Mouse (Mus musculus) lung, postnatal 10 days (tissue): ENCODE results near the gene Csrnp1.

ENCODE experiments used
- DNase-seq: peaks from one replicate; pipeline ENCODE4 v3.0.0; 2021

The Csrnp1 gene

DNA sequence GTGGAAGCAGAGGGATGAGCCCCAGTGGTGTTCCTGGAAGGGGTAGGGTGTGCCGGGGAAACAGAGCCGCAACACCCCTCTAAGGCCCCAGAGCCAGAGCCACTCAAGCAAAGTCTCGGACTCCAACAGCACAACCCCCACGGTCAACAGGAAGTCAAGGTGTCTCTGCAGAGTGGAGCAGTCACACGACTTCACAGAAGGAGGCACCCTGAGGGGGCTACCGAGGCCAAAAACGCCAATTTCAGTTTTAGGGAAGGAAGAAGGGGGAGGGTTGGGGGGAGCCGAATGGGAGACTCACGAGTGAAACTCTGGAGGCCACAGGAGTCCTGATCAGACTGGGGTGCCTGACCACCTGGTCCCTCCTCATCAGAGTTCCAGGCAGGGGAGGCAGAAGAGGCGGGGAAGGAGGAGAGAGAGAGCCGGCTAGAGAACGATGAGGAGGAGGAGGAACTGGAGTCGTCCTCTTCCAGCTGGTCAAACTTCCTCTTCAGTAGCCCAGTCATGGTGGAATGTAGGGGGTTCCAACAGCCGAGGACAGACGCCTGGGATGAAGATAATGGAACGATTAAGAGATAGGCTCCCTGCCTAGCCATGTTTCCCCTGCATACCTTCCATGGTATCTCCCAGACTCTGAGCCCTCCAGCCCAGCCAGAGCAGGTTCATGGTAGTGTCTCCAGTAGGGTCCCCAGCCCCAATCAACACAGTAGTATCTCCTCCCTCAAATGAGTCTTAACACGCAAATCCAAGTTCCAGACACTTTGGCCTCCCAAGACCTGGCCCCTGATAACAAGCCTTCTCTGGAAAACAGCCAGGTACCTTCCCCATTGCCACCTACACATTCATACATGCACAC is 7.5 kb downstream of the Csrnp1 start:
- no peak for DNase-seq

DNA sequence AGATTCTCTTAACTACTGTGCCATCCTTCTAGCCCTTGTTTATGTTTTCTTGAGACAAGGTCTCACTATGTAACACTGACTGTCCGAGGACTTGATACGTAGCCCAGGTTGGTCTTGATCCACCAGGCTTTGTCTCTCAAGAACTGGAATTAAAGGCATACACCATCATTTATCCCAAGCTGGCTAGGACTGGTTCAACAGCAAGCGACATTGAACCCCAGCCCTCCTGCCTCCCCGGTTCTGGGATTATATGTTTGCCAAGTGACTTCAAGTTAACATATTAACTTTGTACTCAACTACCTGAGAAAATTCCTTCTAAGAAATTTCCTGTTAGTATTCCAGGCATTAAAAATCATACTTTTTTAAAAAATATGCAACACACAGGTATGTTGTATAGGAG is 9.2 kb downstream of the Csrnp1 start:
- no peak for DNase-seq

DNA sequence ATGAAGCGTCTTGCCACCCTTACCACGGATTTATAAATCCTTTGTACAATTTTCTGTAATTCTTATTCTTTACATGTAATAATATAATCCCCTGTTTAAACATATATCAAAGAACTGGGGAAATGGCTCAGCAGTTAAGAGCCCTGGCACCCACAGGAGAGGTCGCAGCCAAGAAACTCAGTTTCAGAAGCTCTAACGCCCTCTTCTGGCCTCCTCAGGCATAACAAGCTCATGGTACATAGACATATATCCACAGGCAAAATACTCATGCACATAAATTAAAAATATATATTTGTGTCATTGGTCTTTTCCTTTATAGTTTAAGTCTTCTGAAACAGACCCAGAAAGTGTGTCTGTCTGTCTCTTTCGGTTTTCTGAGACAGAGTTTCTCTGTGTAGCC is 9.8 kb downstream of the Csrnp1 start:
- DNase-seq = no peak

DNA sequence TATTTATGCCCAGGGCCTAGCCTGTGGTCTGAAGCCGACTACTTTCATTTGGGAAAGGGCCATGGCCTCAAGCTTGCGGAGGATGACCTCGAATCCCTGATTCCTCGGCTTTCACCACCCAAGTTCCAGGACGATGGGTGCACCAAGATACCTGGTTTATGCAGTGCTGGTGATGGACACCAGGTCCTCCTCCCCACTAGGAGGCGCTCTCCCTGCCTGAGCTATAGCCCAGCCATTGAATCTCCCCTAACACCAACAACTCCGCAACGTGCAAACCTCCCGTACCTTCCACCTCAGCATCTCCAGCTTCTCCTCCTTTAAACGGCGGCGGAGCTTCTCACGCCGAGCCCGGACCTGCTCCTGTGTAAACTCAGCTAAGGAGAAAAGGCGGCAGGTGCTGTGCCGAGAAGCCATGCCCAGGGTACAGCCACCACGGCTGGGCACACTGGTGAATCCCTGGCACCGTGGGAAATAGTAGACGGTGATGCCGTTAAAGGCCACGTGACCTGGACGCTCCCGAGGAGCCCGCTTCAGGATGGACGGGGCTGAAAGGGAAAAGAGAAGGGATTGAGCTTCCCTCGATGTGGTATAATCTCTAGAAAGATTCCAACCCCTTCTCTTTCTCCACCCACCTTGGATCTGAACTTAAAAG is 10.5 kb downstream of the Csrnp1 start:
- no peak for DNase-seq

DNA sequence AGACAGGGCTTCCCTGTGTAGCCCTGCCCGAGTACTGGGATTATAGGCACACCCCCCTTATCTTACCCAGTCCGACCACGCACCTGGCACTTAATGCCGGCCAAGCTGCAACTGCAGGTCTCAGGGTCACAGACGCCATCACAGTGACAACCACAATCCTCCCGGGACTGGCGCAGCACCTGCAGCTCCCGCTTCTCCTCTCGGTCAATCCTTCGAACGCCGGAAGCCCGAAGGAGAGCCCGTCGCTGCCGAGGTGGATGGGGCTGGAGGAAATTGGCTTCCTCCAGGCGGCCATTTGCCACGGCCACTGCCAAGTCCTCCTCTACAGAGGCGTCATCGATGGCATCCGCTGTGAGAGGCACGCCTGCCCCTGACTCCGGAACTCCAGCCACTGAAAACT is 11.2 kb downstream of the Csrnp1 start:
- DNase-seq = peak; percentile 41

DNA sequence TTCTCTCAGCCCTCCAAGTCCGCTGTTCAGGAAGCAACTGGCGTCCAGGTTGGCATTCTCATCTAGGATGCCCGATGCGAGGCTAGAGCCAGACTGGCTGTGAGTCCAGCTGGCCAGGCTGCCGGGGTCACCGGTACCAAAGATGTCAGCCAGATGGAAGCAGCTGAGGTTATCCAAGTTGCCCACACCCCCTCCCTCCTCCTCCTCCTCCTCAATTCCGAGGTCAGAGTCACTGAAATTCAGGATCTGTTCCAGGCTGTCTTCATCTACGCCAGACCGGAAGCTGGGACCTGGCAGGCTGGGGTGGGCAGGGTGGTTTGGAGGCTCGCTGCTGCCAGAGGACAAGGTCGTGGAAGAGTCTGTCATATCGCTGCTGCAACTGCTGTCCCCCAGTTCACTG is 11.9 kb downstream of the Csrnp1 start:
- DNase-seq = peak; percentile 42

DNA sequence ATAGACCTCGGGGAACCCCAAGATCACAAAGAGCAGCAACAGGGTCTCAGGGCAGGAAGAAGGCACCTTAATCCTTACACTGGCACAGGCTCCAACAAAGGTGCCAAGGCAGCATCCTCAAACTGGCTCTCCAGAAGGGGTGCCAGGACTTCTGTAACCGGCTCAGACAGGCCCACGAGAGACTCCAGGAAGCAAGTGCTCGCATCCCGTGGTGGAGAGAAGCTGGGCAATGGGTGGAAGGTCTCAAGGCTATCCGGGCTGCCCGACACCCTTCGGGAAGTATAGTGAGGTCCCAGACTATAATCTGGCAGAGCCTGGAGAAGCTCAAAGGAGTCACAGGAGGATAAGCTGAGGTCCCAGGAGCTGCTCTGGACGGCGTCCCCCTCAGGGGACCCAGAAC is 12.3 kb downstream of the Csrnp1 start:
- DNase-seq = no peak

DNA sequence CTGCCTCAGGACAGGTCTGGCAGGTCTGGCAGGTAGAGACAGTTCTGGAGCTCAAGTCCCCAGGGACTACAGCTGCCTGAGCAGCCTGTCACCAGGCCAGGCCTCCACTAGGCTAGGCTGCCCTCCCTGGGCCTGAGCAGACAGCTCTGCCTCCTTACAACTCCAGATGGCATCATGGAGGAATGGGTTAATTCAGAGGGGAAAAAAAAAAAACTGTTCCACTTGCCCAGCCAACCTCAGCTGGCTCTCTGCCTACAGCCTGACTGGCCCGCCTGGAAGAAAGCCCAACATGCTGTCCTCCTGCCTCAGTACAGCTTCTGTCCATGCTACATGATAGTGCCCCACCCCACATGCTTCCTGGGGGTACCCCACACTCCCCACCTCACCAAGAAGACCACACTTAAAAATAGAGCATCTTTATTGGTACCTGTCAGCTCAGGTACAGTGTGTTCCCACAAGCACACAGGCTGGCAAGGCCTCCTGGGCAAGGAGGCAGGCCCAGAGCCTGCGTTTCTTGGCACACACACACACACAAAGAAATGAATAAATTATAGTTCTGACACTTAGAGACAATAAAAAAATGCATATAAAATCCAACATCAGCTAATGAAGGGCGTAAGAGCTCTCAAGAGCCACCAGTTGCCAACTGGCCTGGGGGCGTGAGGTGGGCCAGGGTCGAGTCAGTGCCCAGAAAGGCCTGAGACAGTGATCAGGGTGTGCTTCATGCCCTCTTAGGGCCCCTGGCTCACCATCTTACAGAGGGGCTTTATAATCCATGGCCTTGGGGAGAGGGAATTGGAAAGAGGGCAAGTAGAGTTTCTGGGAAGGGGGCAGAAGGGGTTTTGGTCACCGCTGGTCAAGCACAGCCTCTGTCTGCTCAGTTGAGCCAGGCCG is 13.4 kb downstream of the Csrnp1 start:
- peak; percentile 52 for DNase-seq

DNA sequence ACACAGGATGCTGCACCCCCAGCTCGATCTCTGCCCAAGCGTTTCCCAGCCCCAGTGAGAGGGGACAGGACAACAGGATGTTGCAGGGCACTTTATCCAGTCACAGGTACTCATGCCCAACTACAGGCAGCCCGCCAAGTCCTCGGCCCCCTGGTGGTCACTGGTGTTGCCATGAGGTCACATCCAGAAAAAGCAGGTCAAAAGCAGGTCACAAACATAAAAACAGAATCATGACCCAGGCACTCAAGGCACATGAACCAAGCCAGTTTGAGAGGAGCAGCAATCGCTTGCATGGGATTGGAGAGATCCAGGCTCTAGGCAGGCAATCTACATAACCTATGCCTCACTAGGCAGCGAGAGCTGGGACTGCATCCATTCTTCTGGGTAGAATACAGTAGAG is 14.2 kb downstream of the Csrnp1 start:
- DNase-seq = peak; percentile 87

DNA sequence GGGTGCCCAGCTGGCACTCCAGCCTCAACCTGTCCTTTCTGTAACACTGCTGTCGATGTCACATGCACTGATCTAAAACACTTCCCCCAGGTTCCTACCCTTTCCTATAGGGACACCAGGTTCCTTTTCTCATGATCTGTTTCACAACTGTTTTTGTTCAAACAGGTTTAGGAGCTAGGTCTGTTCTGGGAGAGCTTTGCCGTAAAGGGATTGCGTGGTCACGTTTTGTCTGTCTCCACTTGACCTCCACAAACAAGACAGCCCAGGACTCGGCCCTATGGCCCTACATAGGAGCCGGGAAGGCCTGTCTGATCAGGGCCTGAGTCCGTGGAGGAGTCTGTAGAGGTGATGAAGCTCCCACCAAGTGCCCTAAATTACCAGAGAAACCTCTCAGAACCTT is 14.6 kb downstream of the Csrnp1 start:
- DNase-seq = no peak

DNA sequence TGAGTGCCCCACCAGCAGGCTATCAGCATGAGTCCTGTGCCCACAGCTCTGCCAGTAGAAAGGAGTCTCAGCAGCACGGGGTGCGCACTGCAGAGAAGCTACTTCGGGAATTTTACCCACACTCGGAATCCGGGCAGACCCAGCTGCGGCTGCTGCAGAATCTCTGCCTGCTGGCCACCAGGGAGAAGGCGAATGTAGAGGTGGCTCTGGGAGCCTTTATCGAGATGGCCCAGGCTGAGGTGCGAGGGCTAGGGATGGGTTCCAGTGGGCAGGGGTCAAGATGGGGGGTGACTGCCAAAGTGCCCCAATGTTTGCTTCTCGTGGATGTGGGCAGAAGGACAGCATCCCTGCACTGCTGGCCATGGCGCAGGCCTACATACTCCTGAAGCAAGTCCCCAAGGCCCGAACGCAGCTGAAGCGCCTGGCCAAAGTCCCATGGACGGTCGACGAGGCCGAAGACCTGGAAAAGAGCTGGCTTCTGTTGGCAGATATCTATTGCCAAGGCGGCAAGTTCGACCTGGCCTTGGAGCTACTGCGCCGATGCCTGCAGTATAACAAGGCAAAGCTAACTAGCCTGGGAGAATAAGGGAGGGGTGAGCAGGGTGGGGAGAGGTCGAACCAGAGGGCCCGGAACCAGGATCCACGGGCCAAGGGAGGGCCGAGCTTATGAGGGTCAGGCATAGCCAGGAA is 18.1 kb downstream of the Csrnp1 start:
- DNase-seq = no peak

DNA sequence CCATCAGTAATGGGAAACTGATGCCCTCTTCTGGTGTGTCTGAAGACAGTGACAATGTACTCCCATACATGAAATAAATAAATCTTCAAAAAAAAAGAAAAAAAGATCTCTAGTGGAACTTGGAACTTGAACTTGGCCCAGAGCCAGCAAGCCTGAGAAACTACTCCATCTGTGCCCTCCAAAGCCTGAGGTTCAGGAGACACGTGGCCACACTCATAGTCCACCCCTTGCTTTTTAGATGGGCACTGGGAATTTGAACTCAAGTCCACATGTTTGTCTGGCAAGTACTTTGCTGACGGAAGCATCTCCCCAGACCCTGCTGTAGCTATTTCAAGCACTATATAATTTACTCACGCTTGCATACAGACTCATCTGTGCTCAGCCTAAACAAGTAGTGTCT is 19.3 kb downstream of the Csrnp1 start:
- no peak for DNase-seq

DNA sequence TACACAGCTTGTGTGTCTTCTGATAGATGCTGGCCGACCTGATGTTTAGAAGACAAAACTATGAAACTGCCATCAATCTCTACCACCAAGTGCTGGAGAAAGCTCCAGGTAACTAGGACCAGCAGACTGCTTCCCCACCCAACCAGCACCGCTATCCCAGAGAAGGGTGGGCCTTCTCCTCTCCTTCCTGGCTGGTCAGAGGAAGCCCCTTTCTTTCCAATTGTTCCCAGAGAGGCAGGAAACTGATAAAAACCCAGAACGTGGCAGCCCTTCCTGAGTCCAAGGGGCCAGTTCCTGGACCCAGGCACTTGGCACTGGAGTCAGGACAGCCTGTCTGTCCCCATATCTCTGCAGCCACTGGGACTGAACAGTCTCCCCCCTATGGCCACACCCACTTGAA is 20.3 kb downstream of the Csrnp1 start:
- DNase-seq = peak; percentile 68

DNA sequence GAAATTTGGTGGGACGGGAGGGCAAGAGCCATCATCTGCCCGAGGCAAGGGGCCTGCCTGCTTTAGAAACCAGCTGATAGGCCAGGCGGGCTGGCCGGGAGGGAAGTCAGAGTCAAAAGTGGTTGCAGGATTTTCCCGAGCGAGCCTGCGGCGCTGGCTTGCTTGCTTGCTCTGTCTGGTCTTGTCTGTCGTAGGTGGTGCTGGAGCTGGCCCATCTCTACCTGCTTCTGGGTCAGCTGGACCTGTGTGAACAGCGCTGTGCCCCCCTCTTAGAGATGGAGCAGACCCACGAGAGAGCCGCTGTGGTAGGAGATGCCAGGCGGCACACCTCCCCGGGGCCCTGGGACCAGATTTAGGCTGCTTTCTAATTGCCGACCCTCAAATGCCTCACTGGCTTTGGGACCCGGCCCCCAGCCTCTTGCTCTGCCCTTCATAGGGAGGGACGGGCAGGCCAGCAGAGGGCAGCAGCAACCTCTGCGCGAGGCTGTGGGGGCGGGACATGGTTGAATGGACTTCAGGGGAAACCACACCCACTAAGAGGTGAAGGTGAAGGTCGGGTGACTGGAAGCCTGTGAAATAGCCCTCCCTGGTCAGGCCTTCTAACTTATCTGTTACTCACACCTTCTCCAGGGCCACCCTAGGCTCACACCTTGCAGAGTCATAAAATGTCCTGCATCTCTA is 21.3 kb downstream of the Csrnp1 start:
- peak; percentile 88 for DNase-seq

DNA sequence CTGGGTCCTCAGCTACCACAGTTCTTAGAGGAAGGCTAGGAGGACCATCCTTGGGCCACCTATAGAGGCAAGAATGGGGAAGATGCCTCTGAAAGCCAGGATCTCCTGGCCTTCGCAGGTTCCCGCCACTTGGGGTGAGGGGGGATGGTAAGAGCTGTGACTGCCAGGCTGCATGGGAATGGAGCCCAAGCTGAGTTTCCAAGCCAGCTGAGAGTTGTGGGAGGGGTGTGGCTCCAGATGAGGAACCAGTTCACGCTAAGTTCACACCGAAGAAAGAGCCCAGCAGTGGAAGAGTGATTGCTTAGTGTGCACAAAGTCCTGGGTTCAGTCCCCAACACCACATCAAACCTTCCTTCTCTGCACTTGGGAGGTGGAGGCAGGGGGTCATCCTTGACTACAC is 22.2 kb downstream of the Csrnp1 start:
- peak; percentile 48 for DNase-seq

DNA sequence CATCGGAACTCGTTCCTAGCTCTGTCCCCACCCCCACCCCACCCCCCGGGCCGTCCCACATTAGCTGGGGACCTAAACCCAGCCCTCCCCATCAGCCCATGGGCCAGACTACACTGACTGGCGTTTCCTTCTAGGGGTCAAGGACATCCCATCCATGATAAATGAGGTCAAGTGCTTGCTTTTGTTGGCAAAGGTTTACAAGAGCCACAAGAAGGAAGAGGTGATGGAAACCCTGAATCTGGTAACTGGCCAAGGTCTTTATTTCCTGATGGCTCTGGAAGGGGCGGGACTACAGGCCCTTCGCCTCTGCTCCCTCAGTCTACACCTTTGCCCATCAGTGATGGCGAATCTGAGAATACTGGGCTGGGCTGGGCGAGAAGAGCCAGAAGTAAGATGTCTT is 25.6 kb downstream of the Csrnp1 start:
- DNase-seq = no peak

DNA sequence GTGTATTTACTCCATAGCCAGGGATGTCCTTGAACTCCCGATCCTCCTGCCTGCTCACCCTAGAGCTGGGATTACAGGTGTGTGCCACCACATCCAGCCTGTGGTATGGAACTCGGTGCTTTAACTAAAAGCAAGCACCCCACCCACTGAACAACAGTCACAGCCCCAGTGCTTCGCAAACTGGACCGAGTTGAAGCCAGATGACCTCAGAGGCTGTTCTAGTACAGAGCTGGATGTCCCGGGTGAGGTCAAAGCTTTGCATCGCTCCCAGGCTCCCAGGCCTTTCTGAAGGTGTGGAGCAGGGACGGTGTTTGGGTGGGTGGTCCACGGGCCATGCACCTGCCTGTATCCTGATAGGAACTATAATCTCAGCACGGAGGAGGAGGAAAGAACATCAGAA is 33.1 kb downstream of the Csrnp1 start:
- no peak for DNase-seq

DNA sequence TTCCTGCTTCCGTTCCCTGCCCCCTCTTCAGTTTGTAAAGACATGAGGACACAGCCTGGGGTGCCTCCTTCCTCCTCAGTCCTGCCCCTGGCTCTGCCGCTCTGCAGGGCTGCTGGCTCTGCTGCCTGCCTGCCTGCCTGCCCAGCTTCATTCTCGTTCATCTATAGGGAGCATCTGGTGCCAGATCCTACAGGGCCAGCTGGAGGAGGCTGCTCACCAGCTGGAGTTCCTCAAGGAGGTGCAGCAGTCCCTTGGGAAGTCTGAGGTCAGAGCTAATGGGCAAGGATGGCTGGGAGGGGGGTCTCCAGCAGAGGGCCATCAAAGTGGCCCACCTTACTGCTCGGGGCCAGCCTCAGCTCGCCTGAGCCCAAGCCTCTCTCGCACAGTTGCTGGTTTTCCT is 34.0 kb downstream of the Csrnp1 start:
- DNase-seq = peak; percentile 47

DNA sequence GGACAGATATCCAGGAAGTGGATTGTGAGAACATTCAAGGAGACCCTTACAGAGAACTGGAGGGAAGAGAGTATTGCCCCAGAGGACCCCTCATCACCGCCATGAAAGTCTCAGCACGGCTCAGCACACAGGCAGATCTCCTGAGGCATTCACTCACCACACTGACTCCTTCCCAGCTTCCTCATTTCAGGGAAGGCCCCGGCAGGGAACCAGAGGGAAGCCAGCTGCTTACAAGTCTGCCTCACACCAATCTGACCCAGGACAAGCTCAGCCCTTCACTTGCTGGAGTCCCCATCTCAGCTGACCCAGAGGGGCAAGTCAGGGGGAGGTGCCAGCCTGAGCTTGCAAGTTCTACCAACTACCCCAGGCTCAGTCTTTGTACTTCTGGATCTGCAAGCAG is 35.7 kb downstream of the Csrnp1 start:
- DNase-seq = peak; percentile 50

DNA sequence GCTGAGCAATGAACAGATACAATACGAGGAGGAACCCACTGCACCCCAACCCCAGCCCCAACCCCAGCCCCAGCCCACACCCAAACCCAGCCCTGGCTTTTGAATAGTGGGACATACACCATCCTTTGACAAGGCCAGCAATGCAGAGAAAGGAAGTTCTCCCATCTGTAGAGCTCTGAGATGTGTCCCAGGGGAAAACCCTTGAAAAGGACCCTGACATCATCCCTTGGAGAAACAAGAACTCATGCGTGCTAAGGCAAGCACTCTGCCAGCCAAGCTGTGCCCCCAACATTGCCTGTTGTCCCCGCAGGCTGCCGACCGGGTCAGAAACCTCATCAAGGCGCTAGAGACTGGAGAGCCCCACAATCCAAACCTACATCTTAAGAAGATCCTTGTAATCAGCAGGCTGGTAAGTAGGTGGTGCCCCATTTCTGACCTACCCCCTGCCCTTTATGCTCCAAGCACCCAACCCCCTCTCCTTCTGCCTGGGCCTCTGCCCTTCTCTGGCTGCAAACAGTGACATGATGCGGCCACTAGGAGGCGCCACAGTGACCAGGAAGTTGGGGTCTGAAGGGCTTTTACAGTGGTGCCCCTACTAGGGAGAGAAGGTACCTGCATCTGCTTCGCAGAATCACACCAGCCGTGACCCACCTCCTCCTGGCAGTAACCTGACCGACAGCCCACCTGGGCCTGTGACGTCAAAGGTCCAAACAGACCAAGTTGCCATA is 39.1 kb downstream of the Csrnp1 start:
- peak; percentile 48 for DNase-seq

DNA sequence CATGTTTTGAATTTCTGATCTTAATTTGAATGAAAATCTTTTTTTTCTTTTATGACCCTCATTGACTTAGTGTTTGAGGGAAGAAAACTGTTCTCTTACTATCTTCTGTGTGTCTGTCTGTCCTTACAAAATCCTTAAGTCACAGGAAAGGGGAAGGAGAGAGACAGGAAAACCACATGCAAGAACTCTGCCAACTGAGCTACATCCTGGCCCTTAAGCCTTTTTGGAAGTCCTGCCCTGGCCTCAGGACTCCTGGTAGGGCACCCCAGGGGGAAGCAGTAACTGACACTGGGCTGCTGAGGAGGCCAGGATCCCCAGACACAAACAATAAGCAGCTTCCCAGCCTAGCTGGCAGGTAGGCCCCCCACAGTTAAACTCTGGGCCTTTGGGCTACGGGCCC is 41.1 kb downstream of the Csrnp1 start:
- DNase-seq = no peak

DNA sequence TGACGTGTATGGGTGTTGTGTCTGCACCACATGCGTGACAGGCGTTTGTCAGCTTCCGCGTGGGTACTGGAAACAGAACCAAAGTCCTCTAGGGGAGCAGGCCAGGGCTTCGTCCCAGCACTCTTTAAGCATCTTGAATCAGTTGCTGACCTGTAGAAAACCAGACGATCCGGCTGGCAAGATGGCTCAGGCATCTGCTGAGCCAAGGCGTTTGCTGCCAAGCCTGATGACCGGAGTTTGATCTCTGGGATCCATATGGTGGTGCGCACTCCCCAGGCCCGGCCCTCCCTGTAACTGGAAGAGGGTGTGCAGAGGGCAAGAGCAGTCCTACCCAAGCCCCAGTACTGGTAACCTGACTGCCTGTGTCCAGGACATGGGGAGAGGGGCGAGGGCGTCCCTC is 42.6 kb downstream of the Csrnp1 start:
- DNase-seq = no peak
